Mouse (Mus musculus): ENCODE data around the gene Slc1a1. TPM values are rescaled to one million over a fixed set of nuclear protein-coding genes. Genes with fewer than 3 reads are reported as not detected.

Slc1a1 gene
- 0.07 TPM in 2 replicates for polyA plus RNA-seq (2015; fragmentation: Nextera tagmentation; extraction: Ambion mirVana)

GRCm38 (mm10) chr19:28834798-28835499, at the start of gene Slc1a1:
Gene Slc1a1, plus strand, starts transcription at chr19:28835049.
- Histone ChIP-seq H3K27ac (no peak within 1 kb of the TSS), H3K4me2 (peak within 1 kb of the TSS; percentile 67), H3K4me3 (replicated peaks) (peak within 1 kb of the TSS; percentile 48), H3K4me1 (replicated peaks) (peaks cover 7% of the 10 kb centered on the region), H3K36me3 (no peaks in the 10 kb centered on the region), H3K27me3 (peaks cover 41% of the 10 kb centered on the region), H3K9ac (no peak within 1 kb of the TSS), H3K9me3 (replicated peaks) (no peaks in the 10 kb centered on the region)
- no peak for DNase-seq
- WGBS (ENCODE audit: insufficient replicate concordance) = 1% methylated on average over 68 of the region's 68 CpGs
- ATAC-seq (ENCODE audit: low read depth) = no peak

- Histone ChIP-seq H3K4me1 (replicated peaks) (0 out of 2 replicates have a peak, but pooled peaks cover 2% of the 10 kb centered on the region), H3K9me3 (replicated peaks) (no peaks in the 10 kb centered on the region), H3K4me2 (no peak overlapping the region), H3K27ac (no peak overlapping the region), H3K27me3 (no peaks in the 10 kb centered on the region), H3K36me3 (no peaks in the 10 kb centered on the region), H3K4me3 (replicated peaks) (no peak overlapping the region), H3K9ac (no peak overlapping the region)
- 42% methylated on average over 1 of the region's 1 CpGs for WGBS (ENCODE audit: insufficient replicate concordance)
- no peak for DNase-seq
- no peak for ATAC-seq (ENCODE audit: low read depth)
Observed at GRCm38 (mm10) chr19:28790196-28790595, 44.7 kb upstream of the Slc1a1 start.

GRCm38 (mm10) chr19:28793307-28793706, 41.5 kb upstream of the Slc1a1 start:
- no peaks in the 10 kb centered on the region for H3K36me3 ChIP-seq
- DNase-seq = no peak
- no peak overlapping the region for H3K9ac ChIP-seq
- H3K27me3 ChIP-seq = no peaks in the 10 kb centered on the region
- H3K4me3 ChIP-seq (replicated peaks) = no peak overlapping the region
- no peak overlapping the region for H3K4me2 ChIP-seq
- WGBS (ENCODE audit: insufficient replicate concordance) = 54% methylated on average over 2 of the region's 2 CpGs
- no peak overlapping the region for H3K27ac ChIP-seq
- H3K4me1 ChIP-seq (replicated peaks) = 0 out of 2 replicates have a peak, but pooled peaks cover 2% of the 10 kb centered on the region
- no peaks in the 10 kb centered on the region for H3K9me3 ChIP-seq (replicated peaks)
- ATAC-seq (ENCODE audit: low read depth) = no peak

- Histone ChIP-seq H3K36me3 (no peaks in the 10 kb centered on the region), H3K4me3 (replicated peaks) (no peak overlapping the region), H3K4me2 (no peak overlapping the region), H3K9ac (no peak overlapping the region), H3K27me3 (no peaks in the 10 kb centered on the region), H3K9me3 (replicated peaks) (no peaks in the 10 kb centered on the region), H3K4me1 (replicated peaks) (no peaks in the 10 kb centered on the region), H3K27ac (no peak overlapping the region)
- 47% methylated on average over 5 of the region's 5 CpGs for WGBS (ENCODE audit: insufficient replicate concordance)
- DNase-seq (no peak), ATAC-seq (ENCODE audit: low read depth) (no peak)
Observed at GRCm38 (mm10) chr19:28796146-28796848, 38.6 kb upstream of the Slc1a1 start.

- no peak for ATAC-seq (ENCODE audit: low read depth)
- Histone ChIP-seq H3K4me3 (replicated peaks) (no peak overlapping the region), H3K27ac (no peak overlapping the region), H3K9ac (no peak overlapping the region), H3K4me1 (replicated peaks) (no peaks in the 10 kb centered on the region), H3K36me3 (no peaks in the 10 kb centered on the region), H3K27me3 (no peaks in the 10 kb centered on the region), H3K9me3 (replicated peaks) (no peaks in the 10 kb centered on the region), H3K4me2 (no peak overlapping the region)
- WGBS (ENCODE audit: insufficient replicate concordance) = 48% methylated on average over 1 of the region's 1 CpGs
- no peak for DNase-seq
Observed at GRCm38 (mm10) chr19:28796966-28797365, 37.9 kb upstream of the Slc1a1 start.

GRCm38 (mm10) chr19:28797611-28798010, 37.2 kb upstream of the Slc1a1 start:
- H3K4me2 ChIP-seq = no peak overlapping the region
- no peaks in the 10 kb centered on the region for H3K9me3 ChIP-seq (replicated peaks)
- ATAC-seq (ENCODE audit: low read depth) (no peak), DNase-seq (no peak)
- H3K9ac ChIP-seq = no peak overlapping the region
- no peak overlapping the region for H3K4me3 ChIP-seq (replicated peaks)
- no peaks in the 10 kb centered on the region for H3K4me1 ChIP-seq (replicated peaks)
- WGBS (ENCODE audit: insufficient replicate concordance) = 73% methylated on average over 6 of the region's 6 CpGs
- no peaks in the 10 kb centered on the region for H3K36me3 ChIP-seq
- no peaks in the 10 kb centered on the region for H3K27me3 ChIP-seq
- no peak overlapping the region for H3K27ac ChIP-seq

- no peaks in the 10 kb centered on the region for H3K9me3 ChIP-seq (replicated peaks)
- WGBS (ENCODE audit: insufficient replicate concordance) = 48% methylated on average over 6 of the region's 6 CpGs
- H3K27me3 ChIP-seq = no peaks in the 10 kb centered on the region
- DNase-seq (no peak), ATAC-seq (ENCODE audit: low read depth) (no peak)
- H3K4me3 ChIP-seq (replicated peaks) = no peak overlapping the region
- H3K9ac ChIP-seq = no peak overlapping the region
- H3K36me3 ChIP-seq = no peaks in the 10 kb centered on the region
- H3K4me2 ChIP-seq = no peak overlapping the region
- H3K4me1 ChIP-seq (replicated peaks) = no peaks in the 10 kb centered on the region
- no peak overlapping the region for H3K27ac ChIP-seq
Observed at GRCm38 (mm10) chr19:28800448-28800847, 34.4 kb upstream of the Slc1a1 start.

- H3K9me3 ChIP-seq (replicated peaks) = no peaks in the 10 kb centered on the region
- H3K36me3 ChIP-seq = no peaks in the 10 kb centered on the region
- 70% methylated on average over 6 of the region's 6 CpGs for WGBS (ENCODE audit: insufficient replicate concordance)
- H3K4me1 ChIP-seq (replicated peaks) = no peaks in the 10 kb centered on the region
- H3K4me3 ChIP-seq (replicated peaks) = no peak overlapping the region
- no peak overlapping the region for H3K9ac ChIP-seq
- ATAC-seq (ENCODE audit: low read depth) = no peak
- no peak overlapping the region for H3K27ac ChIP-seq
- DNase-seq = no peak
- H3K27me3 ChIP-seq = no peaks in the 10 kb centered on the region
- H3K4me2 ChIP-seq = no peak overlapping the region
Observed at GRCm38 (mm10) chr19:28806276-28806675, 28.6 kb upstream of the Slc1a1 start.

GRCm38 (mm10) chr19:28806821-28807496, 27.9 kb upstream of the Slc1a1 start:
- Histone ChIP-seq H3K4me2 (no peak overlapping the region), H3K27ac (no peak overlapping the region), H3K9ac (no peak overlapping the region), H3K27me3 (no peaks in the 10 kb centered on the region), H3K9me3 (replicated peaks) (no peaks in the 10 kb centered on the region), H3K36me3 (no peaks in the 10 kb centered on the region), H3K4me1 (replicated peaks) (no peaks in the 10 kb centered on the region), H3K4me3 (replicated peaks) (no peak overlapping the region)
- DNase-seq (no peak), ATAC-seq (ENCODE audit: low read depth) (no peak)
- 74% methylated on average over 11 of the region's 11 CpGs for WGBS (ENCODE audit: insufficient replicate concordance)

- no peak overlapping the region for H3K27ac ChIP-seq
- DNase-seq (no peak), ATAC-seq (ENCODE audit: low read depth) (no peak)
- no peaks in the 10 kb centered on the region for H3K27me3 ChIP-seq
- H3K9ac ChIP-seq = no peak overlapping the region
- no peaks in the 10 kb centered on the region for H3K36me3 ChIP-seq
- no peak overlapping the region for H3K4me3 ChIP-seq (replicated peaks)
- H3K9me3 ChIP-seq (replicated peaks) = no peaks in the 10 kb centered on the region
- 49% methylated on average over 2 of the region's 2 CpGs for WGBS (ENCODE audit: insufficient replicate concordance)
- no peaks in the 10 kb centered on the region for H3K4me1 ChIP-seq (replicated peaks)
- H3K4me2 ChIP-seq = no peak overlapping the region
Observed at GRCm38 (mm10) chr19:28807497-28807871, 27.4 kb upstream of the Slc1a1 start.

GRCm38 (mm10) chr19:28818286-28818685, 16.6 kb upstream of the Slc1a1 start:
- H3K9me3 ChIP-seq (replicated peaks) = no peaks in the 10 kb centered on the region
- 64% methylated on average over 4 of the region's 4 CpGs for WGBS (ENCODE audit: insufficient replicate concordance)
- H3K4me3 ChIP-seq (replicated peaks) = no peak overlapping the region
- no peak overlapping the region for H3K4me2 ChIP-seq
- no peaks in the 10 kb centered on the region for H3K4me1 ChIP-seq (replicated peaks)
- no peak for DNase-seq
- no peak overlapping the region for H3K9ac ChIP-seq
- H3K27me3 ChIP-seq = no peaks in the 10 kb centered on the region
- ATAC-seq (ENCODE audit: low read depth) = no peak
- H3K36me3 ChIP-seq = no peaks in the 10 kb centered on the region
- no peak overlapping the region for H3K27ac ChIP-seq
